Comparison of ENCODE assay signal across 8 mouse cellular contexts in genomic region chr3:37421179-37421578, GRCm38 (mm10). TPM values are rescaled to one million over a fixed set of nuclear protein-coding genes. Genes with fewer than 3 reads are reported as not detected.
DNase-seq lines count a peak whose midpoint lies in the region; ATAC-seq lines count a peak whose summit lies in the region.
"Had no signal": no experiment of that assay in that cellular context is flagged by ENCODE, and none has a peak within 500 bp of the region (broad histone marks: within the 10 kb centered on the region; RNA-seq: fewer than 3 reads in every experiment).

No protein-coding gene starts in this region.

- no peak for DNase-seq in neural tube, embryonic 11.5 days (ENCODE audit: low spot score)
- no peak for DNase-seq in neural tube, embryonic 10.5 days (ENCODE audit: extremely low spot score, low spot score)
- no peak for DNase-seq in limb, embryonic 11.5 days (ENCODE audit: low spot score)
- DNase-seq in cerebellum, postnatal 10 days = no peak
- DNase-seq: kidney, postnatal 10 days had no signal

- no peaks in the 10 kb centered on the region for H3K27me3 ChIP-seq in neural tube, embryonic 11.5 days (ENCODE audit: control insufficient read depth, insufficient read depth, low read length)
- no peaks in the 10 kb centered on the region for H3K27me3 ChIP-seq in embryonic facial prominence, embryonic 12.5 days
- no peaks in the 10 kb centered on the region for H3K27me3 ChIP-seq in limb, embryonic 11.5 days (ENCODE audit: control insufficient read depth, insufficient read depth, low read length)
- no peaks in the 10 kb centered on the region for H3K27me3 ChIP-seq in stomach, embryonic 15.5 days (replicated peaks)

- peak overlapping the region; percentile 91 for H3K4me3 ChIP-seq in neural tube, embryonic 11.5 days (ENCODE audit: low read depth, low read length)
- H3K4me3 ChIP-seq in embryonic facial prominence, embryonic 12.5 days = peak overlapping the region; percentile 98
- peak overlapping the region; percentile 90 for H3K4me3 ChIP-seq in limb, embryonic 11.5 days (ENCODE audit: low read depth, low read length)
- H3K4me3 ChIP-seq in stomach, embryonic 15.5 days (replicated peaks) = peak overlapping the region; percentile 89

- H3K9me3 ChIP-seq in neural tube, embryonic 11.5 days (ENCODE audit: control insufficient read depth, low read length) = no peaks in the 10 kb centered on the region
- no peaks in the 10 kb centered on the region for H3K9me3 ChIP-seq in embryonic facial prominence, embryonic 12.5 days
- no peaks in the 10 kb centered on the region for H3K9me3 ChIP-seq in limb, embryonic 11.5 days (ENCODE audit: control insufficient read depth, low read length)
- H3K9me3 ChIP-seq in stomach, embryonic 15.5 days = no peaks in the 10 kb centered on the region

- no peaks in the 10 kb centered on the region for H3K36me3 ChIP-seq in neural tube, embryonic 11.5 days (ENCODE audit: control insufficient read depth, insufficient read depth, low read length)
- H3K36me3 ChIP-seq in embryonic facial prominence, embryonic 12.5 days = peaks cover 3% of the 10 kb centered on the region; the same call in 1 of the 2 replicates
- H3K36me3 ChIP-seq in limb, embryonic 11.5 days (ENCODE audit: control insufficient read depth, insufficient read depth, low read length) = no peaks in the 10 kb centered on the region; the same call in 1 of the 2 replicates
- peaks cover 3% of the 10 kb centered on the region; the same call in 1 of the 2 replicates for H3K36me3 ChIP-seq in stomach, embryonic 15.5 days

- ATAC-seq in neural tube, embryonic 11.5 days (ENCODE audit: insufficient read depth, low FRiP score, low TSS enrichment) = no peak
- ATAC-seq in embryonic facial prominence, embryonic 12.5 days (ENCODE audit: insufficient number of reproducible peaks, insufficient read depth, low FRiP score, low TSS enrichment) = no peak
- no peak for ATAC-seq in limb, embryonic 11.5 days (ENCODE audit: insufficient number of reproducible peaks, low FRiP score, low TSS enrichment, low read depth)
- ATAC-seq in stomach, embryonic 15.5 days (ENCODE audit: insufficient read depth, low FRiP score, low read depth) = no peak
- ATAC-seq in monocyte, adult 5-6 weeks (replicated peaks; ENCODE audit: insufficient number of reproducible peaks, low FRiP score, low TSS enrichment, poor library complexity, severe bottlenecking) = no peak

- peak overlapping the region; percentile 80; the same call in 1 of the 2 replicates for H3K9ac ChIP-seq in neural tube, embryonic 11.5 days (ENCODE audit: low read length)
- H3K9ac ChIP-seq in embryonic facial prominence, embryonic 12.5 days = peak overlapping the region; percentile 83
- H3K9ac ChIP-seq in limb, embryonic 11.5 days (ENCODE audit: low read length) = peak overlapping the region; percentile 81
- peak overlapping the region; percentile 59; the same call in 1 of the 2 replicates for H3K9ac ChIP-seq in stomach, embryonic 15.5 days

- H3K4me2 ChIP-seq in neural tube, embryonic 11.5 days (ENCODE audit: low read depth) = peak overlapping the region; percentile 90
- H3K4me2 ChIP-seq in embryonic facial prominence, embryonic 12.5 days (replicated peaks) = peak overlapping the region; percentile 85
- H3K4me2 ChIP-seq in limb, embryonic 11.5 days (ENCODE audit: low read depth, severe bottlenecking) = peak overlapping the region; percentile 74
- peak overlapping the region; percentile 78 for H3K4me2 ChIP-seq in stomach, embryonic 15.5 days

- WGBS in neural tube, embryonic 11.5 days = 22% methylated on average over 3 of the region's 3 CpGs
- WGBS in embryonic facial prominence, embryonic 12.5 days = 6% methylated on average over 3 of the region's 3 CpGs
- 22% methylated on average over 3 of the region's 3 CpGs for WGBS in limb, embryonic 11.5 days
- 9% methylated on average over 3 of the region's 3 CpGs for WGBS in stomach, embryonic 15.5 days

- H3K27ac ChIP-seq in neural tube, embryonic 11.5 days (ENCODE audit: low read depth, low read length) = no peak overlapping the region
- no peak overlapping the region for H3K27ac ChIP-seq in embryonic facial prominence, embryonic 12.5 days
- H3K27ac ChIP-seq in limb, embryonic 11.5 days (replicated peaks; ENCODE audit: low read depth, low read length) = no peak overlapping the region
- H3K27ac ChIP-seq in stomach, embryonic 15.5 days = no peak overlapping the region

- peaks cover 7% of the 10 kb centered on the region for H3K4me1 ChIP-seq in neural tube, embryonic 11.5 days (ENCODE audit: control insufficient read depth, insufficient read depth, low read length)
- peaks cover 16% of the 10 kb centered on the region for H3K4me1 ChIP-seq in embryonic facial prominence, embryonic 12.5 days
- H3K4me1 ChIP-seq in limb, embryonic 11.5 days (ENCODE audit: control insufficient read depth, insufficient read depth, low read length) = peaks cover 5% of the 10 kb centered on the region
- H3K4me1 ChIP-seq in stomach, embryonic 15.5 days = peaks cover 7% of the 10 kb centered on the region; the same call in 1 of the 2 replicates

RNA-seq across cellular contexts. Expression of gene Nudt6, which starts 1.2 kb away (rescaled TPM):
- 3.7 and 3.8 TPM in 2 replicates for polyA plus RNA-seq in neural tube, embryonic 11.5 days (2014; fragmentation: Nextera tagmentation; extraction: Ambion mirVana)
- 4.7 and 4.9 TPM in 2 replicates for polyA plus RNA-seq in embryonic facial prominence, embryonic 12.5 days (2016; fragmentation: Nextera tagmentation; extraction: Ambion mirVana)
- polyA plus RNA-seq in limb, embryonic 11.5 days (2014; fragmentation: Nextera tagmentation; extraction: Ambion mirVana) = 2.8 and 3.5 TPM in 2 replicates
- 8.3 and 8.6 TPM in 2 replicates for polyA plus RNA-seq in stomach, embryonic 15.5 days (2015; fragmentation: Nextera tagmentation; extraction: Ambion mirVana)
- total RNA-seq in monocyte, adult 5-6 weeks (2017) = 10.5 to 21.5 TPM (median 17.6 TPM) in 3 replicates

RNA-seq across cellular contexts. Expression of gene Spata5, which starts 1.5 kb away (rescaled TPM):
- 36.6 and 40.6 TPM in 2 replicates for polyA plus RNA-seq in neural tube, embryonic 11.5 days (2014; fragmentation: Nextera tagmentation; extraction: Ambion mirVana)
- 50.0 and 50.7 TPM in 2 replicates for polyA plus RNA-seq in embryonic facial prominence, embryonic 12.5 days (2016; fragmentation: Nextera tagmentation; extraction: Ambion mirVana)
- 51.3 and 51.4 TPM in 2 replicates for polyA plus RNA-seq in limb, embryonic 11.5 days (2014; fragmentation: Nextera tagmentation; extraction: Ambion mirVana)
- polyA plus RNA-seq in stomach, embryonic 15.5 days (2015; fragmentation: Nextera tagmentation; extraction: Ambion mirVana) = 28.7 and 29.0 TPM in 2 replicates
- 105 to 136 TPM (median 120 TPM) in 3 replicates for total RNA-seq in monocyte, adult 5-6 weeks (2017)
